Comparison of ENCODE assay signal across 13 mouse cellular contexts in genomic region chr8:25462492-25462891, GRCm38 (mm10).
A peak's percentile ranks its signal among the peaks of the same experiment; 100 is the strongest.
DNase-seq lines count a peak whose midpoint lies in the region; ATAC-seq and TF ChIP-seq lines count a peak whose summit lies in the region.
"Had no signal": no experiment of that assay in that cellular context is flagged by ENCODE, and none has a peak within 500 bp of the region (broad histone marks: within the 10 kb centered on the region; RNA-seq: fewer than 3 reads in every experiment).

No protein-coding gene starts in this region.

- H3K4me2 ChIP-seq in forebrain, embryonic 14.5 days (ENCODE audit: low read length) = no peak overlapping the region
- H3K4me2 ChIP-seq in forebrain, postnatal 0 days (ENCODE audit: low read depth) = no peak overlapping the region
- no peak overlapping the region for H3K4me2 ChIP-seq in hindbrain, embryonic 15.5 days
- no peak overlapping the region for H3K4me2 ChIP-seq in stomach, embryonic 15.5 days

- H3K9ac ChIP-seq in forebrain, embryonic 14.5 days (ENCODE audit: low read length) = no peak overlapping the region
- no peak overlapping the region for H3K9ac ChIP-seq in forebrain, postnatal 0 days
- H3K9ac ChIP-seq in hindbrain, embryonic 15.5 days = no peak overlapping the region
- no peak overlapping the region for H3K9ac ChIP-seq in stomach, embryonic 15.5 days
- H3K9ac ChIP-seq: liver, postnatal 0 days had no signal

- no peak overlapping the region; the same call in 1 of the 2 replicates for H3K27ac ChIP-seq in forebrain, embryonic 14.5 days (ENCODE audit: low read depth, low read length)
- no peak overlapping the region for H3K27ac ChIP-seq in forebrain, postnatal 0 days (ENCODE audit: low read depth, low read length)
- H3K27ac ChIP-seq in hindbrain, embryonic 15.5 days (replicated peaks) = 0 out of 2 replicates have a peak overlapping the region, but pooled peaks have one; percentile 32
- H3K27ac ChIP-seq in stomach, embryonic 15.5 days = peak overlapping the region; percentile 36
- H3K27ac ChIP-seq: heart, embryonic 10.5 days had no signal

- H3K4me1 ChIP-seq in forebrain, embryonic 14.5 days (ENCODE audit: control insufficient read depth, insufficient read depth, low read length) = peaks cover 34% of the 10 kb centered on the region
- H3K4me1 ChIP-seq in forebrain, postnatal 0 days (ENCODE audit: insufficient read depth) = peaks cover 36% of the 10 kb centered on the region
- H3K4me1 ChIP-seq in hindbrain, embryonic 15.5 days (replicated peaks) = peaks cover 34% of the 10 kb centered on the region
- H3K4me1 ChIP-seq in stomach, embryonic 15.5 days = peaks cover 29% of the 10 kb centered on the region

- H3K9me3 ChIP-seq in forebrain, embryonic 14.5 days (replicated peaks; ENCODE audit: control insufficient read depth, low read length) = no peaks in the 10 kb centered on the region
- H3K9me3 ChIP-seq in forebrain, postnatal 0 days (ENCODE audit: low read length) = no peaks in the 10 kb centered on the region
- H3K9me3 ChIP-seq in hindbrain, embryonic 15.5 days = no peaks in the 10 kb centered on the region
- H3K9me3 ChIP-seq in stomach, embryonic 15.5 days = no peaks in the 10 kb centered on the region
- H3K9me3 ChIP-seq: heart, embryonic 10.5 days had no signal

- no peaks in the 10 kb centered on the region for H3K36me3 ChIP-seq in forebrain, embryonic 14.5 days (ENCODE audit: control insufficient read depth, insufficient read depth, low read length)
- no peaks in the 10 kb centered on the region for H3K36me3 ChIP-seq in forebrain, postnatal 0 days (ENCODE audit: insufficient read depth)
- no peaks in the 10 kb centered on the region for H3K36me3 ChIP-seq in hindbrain, embryonic 15.5 days
- no peaks in the 10 kb centered on the region for H3K36me3 ChIP-seq in stomach, embryonic 15.5 days
- H3K36me3 ChIP-seq: heart, embryonic 10.5 days had no signal

- no peak overlapping the region for H3K4me3 ChIP-seq in forebrain, embryonic 14.5 days (ENCODE audit: low read depth, low read length)
- no peak overlapping the region for H3K4me3 ChIP-seq in forebrain, postnatal 0 days (ENCODE audit: low read depth, low read length)
- no peak overlapping the region for H3K4me3 ChIP-seq in hindbrain, embryonic 15.5 days
- H3K4me3 ChIP-seq in stomach, embryonic 15.5 days (replicated peaks) = no peak overlapping the region
- H3K4me3 ChIP-seq: heart, embryonic 10.5 days; myocyte had no signal

- no peak for ATAC-seq in forebrain, embryonic 14.5 days
- ATAC-seq in forebrain, postnatal 0 days = no peak
- no peak for ATAC-seq in hindbrain, embryonic 15.5 days (ENCODE audit: low FRiP score, low read depth)
- no peak for ATAC-seq in stomach, embryonic 15.5 days (ENCODE audit: insufficient read depth, low FRiP score, low read depth)
- no peak for ATAC-seq in cerebellum, adult (ENCODE audit: insufficient number of reproducible peaks, low FRiP score, low TSS enrichment)
- ATAC-seq: liver, postnatal 0 days had no signal

- no peak for TF ChIP-seq CTCF in forebrain, postnatal 0 days (IDR thresholded peaks at IDR 0.05; ENCODE audit: low read depth)

- peak; percentile 72 for DNase-seq in forebrain, embryonic 14.5 days (ENCODE audit: low spot score)
- no peak for DNase-seq in forebrain, postnatal 0 days
- DNase-seq in lung, postnatal 10 days = peak; percentile 13
- no peak for DNase-seq in lung, adult 18-20 months
- no peak for DNase-seq in adrenal gland, postnatal 25 days
- DNase-seq: cerebellum, postnatal 36 days; kidney, postnatal 4 days; liver, postnatal 0 days had no signal

- H3K27me3 ChIP-seq in forebrain, embryonic 14.5 days (replicated peaks; ENCODE audit: control insufficient read depth, insufficient read depth, low read length) = no peaks in the 10 kb centered on the region
- H3K27me3 ChIP-seq in forebrain, postnatal 0 days (ENCODE audit: insufficient read depth, low read length) = no peaks in the 10 kb centered on the region
- H3K27me3 ChIP-seq in hindbrain, embryonic 15.5 days = no peaks in the 10 kb centered on the region
- no peaks in the 10 kb centered on the region for H3K27me3 ChIP-seq in stomach, embryonic 15.5 days (replicated peaks)

- 4% methylated on average over 4 of the region's 4 CpGs for WGBS in forebrain, embryonic 14.5 days
- 6% methylated on average over 4 of the region's 4 CpGs for whole genome bisulfite sequencing in forebrain, postnatal 0 days
- WGBS in hindbrain, embryonic 15.5 days = 14% methylated on average over 4 of the region's 4 CpGs
- WGBS in stomach, embryonic 15.5 days = 31% methylated on average over 4 of the region's 4 CpGs

Comparison
In these comparisons a context has a peak if more than half of its experiments do, and no peak if none do; other contexts are left out.
1. DNase-seq: peak in forebrain, embryonic 14.5 days (single experiment) and lung, postnatal 10 days (single experiment); none in forebrain, postnatal 0 days (single experiment), lung, adult 18-20 months (0 of 2) and adrenal gland, postnatal 25 days (single experiment).
2. H3K27ac ChIP-seq: peak in hindbrain, embryonic 15.5 days (single experiment) and stomach, embryonic 15.5 days (single experiment); none in forebrain, embryonic 14.5 days (single experiment) and forebrain, postnatal 0 days (single experiment).